Mouse (Mus musculus) thymus, adult 18-20 months (tissue): ENCODE data around the gene Nipal1.

ENCODE experiments used
- DNase-seq, 2 experiments: peaks; one replicate each; pipeline ENCODE4 v3.0.0; 2022; ENCODE audit warnings: mixed read lengths in 2 of 2

Gene Nipal1

DNA sequence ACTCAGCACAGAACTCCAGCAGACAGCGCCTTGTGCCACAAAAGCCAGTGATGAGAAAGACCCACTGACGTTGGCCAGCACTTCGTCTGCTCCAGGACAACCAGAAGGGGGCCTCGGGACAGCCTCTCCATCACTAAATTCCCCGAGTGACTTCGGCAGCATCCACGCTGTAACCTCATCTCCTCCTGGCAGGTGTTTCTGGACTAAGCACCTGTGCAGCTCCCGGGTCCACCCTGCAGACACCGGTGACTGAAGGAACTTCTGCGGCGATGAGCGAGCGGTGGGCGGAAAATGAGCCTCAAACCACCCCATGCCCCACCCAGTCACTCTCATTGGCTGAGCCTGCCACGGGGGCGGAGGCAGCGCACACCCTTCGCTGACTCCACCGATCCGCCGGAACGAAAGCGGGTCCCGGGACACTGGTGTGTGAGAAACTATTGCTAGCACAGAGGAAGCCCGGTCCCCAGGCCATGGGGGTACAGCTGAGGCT lies at the start of gene Nipal1:
Gene Nipal1 (plus strand): TSS at position 378 of the 490 bp plus-strand sequence.
- peak; percentile 77 to 83 for DNase-seq

DNA sequence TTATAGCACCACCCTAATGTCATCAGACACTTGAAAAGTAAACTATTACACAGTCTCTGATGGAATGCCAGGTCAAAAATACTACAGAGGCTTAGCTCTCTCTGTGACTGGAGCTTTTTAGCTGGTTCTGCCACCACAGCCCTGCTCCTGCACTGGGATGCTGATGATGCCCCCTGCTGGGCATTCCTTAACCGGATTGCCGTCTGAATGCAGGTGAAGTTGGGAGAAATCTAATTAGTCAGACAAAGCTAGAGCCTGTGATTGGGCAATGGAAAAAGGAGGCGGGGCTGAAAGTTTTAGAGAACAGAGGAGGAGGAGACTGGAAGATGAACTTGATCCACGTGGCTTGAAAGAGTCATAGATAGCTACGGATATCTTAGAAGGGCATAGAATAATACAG lies 46.6 kb upstream of the Nipal1 start:
- peak; percentile 21 to 27 for DNase-seq

DNA sequence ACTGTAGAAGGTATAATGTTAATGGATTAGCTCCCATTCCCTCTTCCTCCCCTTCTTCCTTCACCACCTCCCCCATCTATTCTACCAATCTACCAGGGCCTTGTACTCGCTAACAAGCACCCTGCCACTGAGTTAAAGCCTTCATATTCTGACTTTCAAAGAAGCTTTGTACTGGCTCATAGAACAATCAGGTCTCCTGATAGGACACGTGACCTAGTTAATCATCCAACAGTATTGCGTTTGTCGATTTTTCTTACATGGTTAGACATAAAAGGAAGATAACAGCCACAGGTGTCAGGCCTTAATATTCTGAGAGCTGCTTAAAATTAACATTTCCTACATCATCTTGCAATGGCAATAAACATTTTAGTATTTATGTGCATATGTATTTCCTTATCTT lies 44.5 kb upstream of the Nipal1 start:
- DNase-seq: no peak

DNA sequence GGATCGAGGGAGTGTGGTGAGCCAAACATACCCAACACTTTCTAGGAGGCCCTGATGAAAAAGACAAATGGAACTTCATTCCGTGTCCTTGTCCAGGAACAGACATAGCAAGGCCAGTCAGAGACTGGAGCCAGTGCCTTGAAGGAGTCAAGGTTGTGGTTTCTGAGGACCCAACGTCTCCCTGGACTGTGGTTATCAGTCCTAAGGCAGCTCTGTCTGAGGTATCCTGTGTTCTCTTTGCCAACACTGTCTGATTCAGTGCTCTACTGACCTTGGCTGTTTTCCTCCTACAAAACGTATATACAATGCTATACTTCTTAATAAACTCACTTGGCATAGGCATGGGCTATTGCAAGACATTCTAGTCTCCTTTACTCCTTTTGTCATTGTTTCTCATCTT lies 30.2 kb upstream of the Nipal1 start:
- no peak for DNase-seq

DNA sequence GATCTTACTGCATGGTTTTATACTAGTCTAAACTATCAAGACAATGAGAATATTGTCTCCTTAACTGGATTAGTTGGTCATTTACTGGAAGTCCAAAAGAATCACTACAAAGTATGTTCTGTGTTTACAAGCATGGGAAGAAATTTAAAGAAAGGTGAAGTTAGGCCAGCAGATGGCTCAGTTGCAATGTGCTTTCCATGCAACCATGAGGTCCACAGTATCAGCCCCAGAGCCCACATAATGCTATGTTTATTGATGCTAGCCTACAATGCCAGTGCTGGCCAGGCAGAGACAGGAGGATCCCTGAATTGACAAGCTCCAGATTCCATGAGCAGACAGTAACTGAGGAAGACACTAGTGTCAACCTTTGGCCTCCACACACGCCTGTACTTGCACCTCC lies 26.6 kb upstream of the Nipal1 start:
- no peak for DNase-seq

DNA sequence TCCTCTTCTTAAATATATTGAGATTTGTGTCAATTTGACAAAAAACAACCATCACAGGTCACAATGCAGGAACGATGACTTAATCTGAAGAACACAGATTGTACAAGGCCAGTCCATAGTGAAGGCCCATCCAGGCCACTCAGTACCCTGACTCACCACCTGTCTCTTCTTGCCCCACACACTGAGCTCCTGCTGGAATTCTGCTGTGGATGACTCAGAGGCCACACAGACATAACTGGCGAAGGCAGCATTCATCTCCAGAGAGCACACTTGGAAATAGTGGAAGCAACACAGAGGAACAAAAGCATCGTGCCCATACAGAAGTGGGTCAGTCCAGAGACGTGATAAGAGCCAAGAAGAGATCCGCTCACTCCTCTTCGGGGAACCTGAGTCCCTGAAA lies 17.6 kb upstream of the Nipal1 start:
- no peak for DNase-seq

DNA sequence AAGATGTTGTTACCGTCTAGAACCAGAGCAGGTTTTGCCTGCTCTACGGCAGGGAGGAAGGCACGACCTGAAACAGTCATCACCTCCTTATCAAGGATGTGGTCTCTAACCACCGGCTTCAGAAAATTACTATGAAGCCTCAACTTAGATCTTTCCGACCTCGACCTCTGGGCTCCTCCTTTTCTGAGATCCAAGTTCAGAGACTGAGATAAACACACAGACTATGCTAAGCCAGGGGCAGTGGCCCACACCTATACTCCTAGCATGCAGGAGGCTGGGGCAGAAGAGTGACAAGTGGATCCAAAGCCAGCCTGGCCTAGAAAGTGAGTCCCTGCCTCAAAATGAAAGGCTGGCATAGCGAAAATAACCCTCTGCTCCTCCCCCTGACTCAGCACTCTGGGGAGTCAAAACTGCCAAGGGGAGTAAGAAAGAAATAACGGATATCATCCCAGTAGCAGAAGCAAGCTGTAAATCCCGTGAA lies 12.8 kb upstream of the Nipal1 start:
- peak; percentile 58 to 79 for DNase-seq

DNA sequence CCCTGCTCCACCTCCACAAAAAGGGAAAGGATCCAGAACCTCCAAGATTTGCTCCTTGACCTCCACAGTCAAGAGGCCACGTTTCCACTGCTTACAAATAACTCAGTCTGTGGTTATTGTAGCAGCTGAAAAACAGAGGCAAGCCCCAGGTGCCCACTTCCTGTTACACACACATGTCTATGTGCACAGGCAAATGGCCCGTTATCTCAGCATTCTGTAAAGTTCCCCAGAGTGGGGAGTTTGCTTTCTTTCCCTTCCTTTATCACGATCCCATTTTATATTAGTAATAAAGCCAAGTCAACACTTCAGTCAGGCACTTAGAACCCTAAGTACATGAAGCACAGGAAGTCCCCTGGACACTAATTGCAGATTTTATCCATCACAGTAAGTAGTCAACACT lies 11.5 kb upstream of the Nipal1 start:
- DNase-seq: peak; percentile 56 to 76

DNA sequence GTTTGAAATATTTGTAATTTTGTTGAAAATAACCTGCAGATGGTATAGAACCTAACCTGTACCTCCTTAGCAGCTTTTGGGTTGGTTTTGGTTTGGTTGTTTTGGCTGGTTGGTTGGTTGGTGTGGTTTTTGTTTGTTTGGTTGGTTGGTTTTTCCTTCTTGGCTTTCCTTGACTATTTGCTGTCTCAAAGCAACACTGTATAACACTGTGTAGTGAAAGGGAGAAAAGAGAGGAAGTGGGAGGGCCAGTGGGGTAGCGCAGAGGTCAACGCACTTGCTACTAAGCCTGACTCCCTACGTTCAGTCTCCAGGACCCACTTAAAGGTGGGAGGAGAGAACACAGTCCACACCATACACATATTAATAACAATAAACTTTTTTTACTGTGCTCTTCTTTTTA lies 11.0 kb upstream of the Nipal1 start:
- DNase-seq: peak in 1 of 2 experiments; percentile 12

DNA sequence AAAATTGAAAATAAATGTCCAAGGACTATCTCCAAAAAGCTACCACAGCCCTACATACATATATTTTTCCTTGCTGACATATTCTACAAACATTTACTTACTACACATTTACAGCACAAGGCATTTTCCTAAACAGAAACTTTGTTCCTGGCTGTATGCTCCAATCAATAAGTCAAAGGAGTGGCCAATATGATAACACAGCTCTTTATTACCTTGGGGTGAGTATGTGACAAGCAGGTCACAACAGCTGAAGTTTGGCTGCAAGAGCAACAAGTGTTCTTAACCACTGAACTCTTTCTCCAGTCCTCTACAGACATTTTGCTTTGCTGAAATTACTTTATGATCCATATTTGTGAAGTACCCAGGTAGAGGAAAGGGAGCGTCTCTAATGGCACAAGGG lies 7.5 kb upstream of the Nipal1 start:
- no peak for DNase-seq

DNA sequence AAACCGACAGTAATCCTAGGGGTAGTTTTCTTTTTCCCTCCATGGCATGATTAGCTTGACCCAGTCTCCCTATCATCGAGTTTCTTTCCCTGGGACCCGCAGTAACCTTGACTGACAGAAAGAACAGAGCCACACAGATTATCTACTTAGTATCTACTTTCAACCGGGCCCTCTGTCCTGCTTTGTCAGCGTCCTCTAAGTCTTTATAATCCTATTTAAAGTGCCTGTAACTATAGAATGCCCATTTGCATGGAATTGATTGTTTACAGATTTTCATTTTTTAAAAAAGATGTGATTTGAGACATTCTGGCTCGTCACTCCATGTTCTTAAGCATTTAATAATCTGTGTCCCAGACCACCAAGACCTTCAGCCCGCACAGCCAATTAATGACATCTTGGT lies 3.9 kb upstream of the Nipal1 start:
- DNase-seq: no peak

DNA sequence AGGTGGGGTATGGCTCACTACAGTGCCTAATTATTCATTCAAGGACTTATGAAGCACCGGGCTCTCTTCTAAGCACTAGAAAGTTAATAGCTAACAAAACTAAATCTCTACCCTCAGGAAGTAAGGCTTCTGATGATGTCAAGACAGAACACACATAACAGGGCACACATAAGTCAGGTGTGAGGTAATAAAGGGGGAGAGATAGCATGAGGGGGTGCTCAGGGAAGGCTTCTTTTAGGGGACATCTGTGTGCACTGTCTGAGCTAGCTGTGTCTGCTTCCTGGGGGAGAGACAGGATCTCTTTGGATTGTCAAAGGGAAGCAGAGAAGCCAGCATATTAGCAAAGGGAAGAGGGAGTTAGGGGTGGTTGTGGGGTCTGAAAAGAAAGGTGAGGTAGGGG lies 3.4 kb upstream of the Nipal1 start, which contains the start of gene Cnga1:
Gene Cnga1 (minus strand): TSS at position 101 of the 400 bp plus-strand sequence.
- DNase-seq: no peak

DNA sequence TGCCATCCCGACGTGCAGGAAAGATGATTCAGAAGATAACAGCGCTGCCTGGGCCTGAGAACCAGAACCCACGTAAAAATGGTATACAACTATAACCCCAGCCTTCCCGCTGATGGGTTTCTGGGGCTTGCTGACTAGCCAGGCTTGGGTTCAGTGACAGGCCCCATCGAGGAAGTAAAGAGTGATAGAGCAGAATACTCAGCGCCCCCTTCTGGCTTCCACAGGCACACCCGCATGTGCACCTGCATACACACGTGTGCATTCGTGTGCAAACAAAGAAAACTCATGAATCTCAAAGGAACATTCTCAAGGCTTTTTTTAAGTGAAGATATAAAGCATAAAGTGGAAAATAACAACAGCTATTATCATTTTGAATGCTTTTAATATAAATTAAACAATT lies 1.5 kb upstream of the Nipal1 start:
- DNase-seq: peak; percentile 49 to 60

DNA sequence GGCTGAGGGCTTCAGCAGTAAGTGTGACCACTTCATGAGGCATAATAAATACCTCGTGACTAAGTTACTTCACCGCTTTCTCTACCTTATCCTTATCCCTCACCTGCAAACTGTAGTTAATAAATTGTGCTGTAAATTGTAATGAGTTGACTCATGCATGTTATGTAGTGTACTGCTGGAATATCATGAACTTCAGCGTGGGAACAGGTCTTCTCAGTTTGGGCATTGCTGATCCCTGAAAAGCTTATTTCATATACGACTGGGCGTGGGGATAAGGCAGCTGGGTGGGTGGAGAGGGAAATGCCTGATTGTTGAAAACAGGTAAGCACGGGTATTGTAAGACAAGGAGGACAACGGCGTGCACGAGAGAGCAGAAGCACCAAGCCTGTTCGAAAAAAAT lies 599 bp upstream of the Nipal1 start:
- DNase-seq: no peak

DNA sequence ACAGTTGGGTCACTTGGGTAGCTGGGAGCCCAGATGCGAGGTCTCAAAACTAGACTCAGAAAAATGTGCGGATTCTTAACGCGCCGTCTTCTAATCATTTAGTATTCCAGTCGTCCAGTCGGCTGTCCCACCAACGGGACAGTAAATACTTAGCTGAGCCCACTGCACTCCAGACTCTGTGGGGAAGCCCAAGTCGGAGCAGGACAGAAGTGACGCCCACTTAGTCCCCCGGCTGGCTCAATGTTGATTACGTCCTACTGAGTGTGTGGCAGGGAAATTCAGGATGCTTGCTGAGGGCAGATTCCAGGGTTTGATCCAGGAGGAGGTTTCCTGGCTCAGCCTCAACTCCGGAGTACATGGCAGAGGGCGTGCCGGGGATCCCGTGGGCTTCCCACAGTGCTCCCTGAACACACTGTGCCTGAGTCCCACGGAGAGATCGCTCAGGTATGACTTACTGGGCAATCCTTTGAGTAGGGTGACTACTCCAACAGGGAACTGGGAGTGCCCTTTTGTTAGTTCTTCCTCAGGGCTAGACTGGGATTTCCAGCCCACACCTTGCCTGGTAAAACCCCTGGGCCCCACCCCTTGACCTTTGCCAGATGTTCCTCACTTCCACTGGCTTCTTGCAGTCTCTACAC lies 482 bp downstream of the Nipal1 start:
- no peak for DNase-seq

DNA sequence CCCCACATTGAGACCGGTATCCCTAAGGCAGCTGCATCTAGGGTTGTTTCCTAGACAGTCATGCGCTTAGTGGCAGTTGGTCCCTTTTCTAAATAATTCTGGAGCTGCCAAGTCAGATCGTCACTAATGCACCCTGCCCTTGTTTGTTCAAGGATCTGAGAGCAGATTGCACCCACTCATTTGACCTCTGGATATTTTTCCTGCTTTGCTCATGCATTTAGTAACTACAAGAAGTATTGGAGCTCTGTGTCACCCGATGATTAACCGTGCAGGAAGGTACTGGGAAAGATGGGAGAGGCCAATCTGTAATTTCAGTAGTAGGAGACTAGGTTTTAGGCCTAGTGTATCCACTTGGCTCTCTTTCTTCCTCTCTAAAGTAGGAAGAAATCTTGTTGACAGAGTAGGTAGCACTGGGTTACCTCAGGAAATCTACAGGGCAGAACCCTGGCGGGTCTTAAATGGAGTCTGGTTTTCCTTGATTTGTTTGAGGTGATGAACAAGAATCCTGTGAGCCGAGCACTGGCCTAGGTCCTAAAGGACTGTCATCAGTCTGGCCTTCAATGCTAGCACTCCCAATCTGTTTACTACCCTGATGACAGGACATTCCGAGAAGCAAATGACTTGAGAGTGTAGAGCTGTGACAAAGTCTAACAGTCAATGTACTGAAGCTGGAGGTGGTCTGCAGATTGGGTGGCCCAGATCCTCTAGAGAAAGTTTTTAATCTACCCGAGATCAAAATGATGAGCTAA lies 1.6 kb downstream of the Nipal1 start:
- no peak for DNase-seq

DNA sequence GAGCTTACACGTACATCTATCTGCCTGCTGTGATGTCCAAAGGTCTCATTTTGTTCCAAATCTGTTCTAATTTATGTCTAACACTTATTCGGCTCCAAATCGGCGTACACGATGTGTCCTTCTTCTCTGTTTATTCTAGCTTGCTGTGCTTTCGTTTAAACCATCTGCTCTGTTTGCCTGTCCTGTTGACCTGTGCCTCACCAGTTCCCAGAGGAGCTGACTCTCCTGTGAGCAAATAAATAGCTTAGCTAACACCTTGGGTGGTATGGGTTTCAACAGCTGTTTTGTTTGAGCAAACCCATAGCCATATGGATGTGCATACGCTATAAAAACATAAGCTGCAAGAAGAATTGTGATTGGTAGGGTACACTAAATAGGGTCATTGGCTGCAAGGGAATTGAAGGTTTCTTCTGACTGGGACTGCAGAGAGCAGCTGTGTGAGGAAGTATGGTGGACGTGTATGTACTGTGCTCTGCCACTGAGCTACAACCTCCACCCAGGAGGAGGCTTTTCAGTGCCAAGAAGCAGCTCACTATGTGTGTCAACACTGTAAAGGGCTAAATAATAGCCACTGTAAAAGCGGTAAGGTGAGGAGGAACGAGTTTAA lies 5.6 kb downstream of the Nipal1 start:
- no peak for DNase-seq

DNA sequence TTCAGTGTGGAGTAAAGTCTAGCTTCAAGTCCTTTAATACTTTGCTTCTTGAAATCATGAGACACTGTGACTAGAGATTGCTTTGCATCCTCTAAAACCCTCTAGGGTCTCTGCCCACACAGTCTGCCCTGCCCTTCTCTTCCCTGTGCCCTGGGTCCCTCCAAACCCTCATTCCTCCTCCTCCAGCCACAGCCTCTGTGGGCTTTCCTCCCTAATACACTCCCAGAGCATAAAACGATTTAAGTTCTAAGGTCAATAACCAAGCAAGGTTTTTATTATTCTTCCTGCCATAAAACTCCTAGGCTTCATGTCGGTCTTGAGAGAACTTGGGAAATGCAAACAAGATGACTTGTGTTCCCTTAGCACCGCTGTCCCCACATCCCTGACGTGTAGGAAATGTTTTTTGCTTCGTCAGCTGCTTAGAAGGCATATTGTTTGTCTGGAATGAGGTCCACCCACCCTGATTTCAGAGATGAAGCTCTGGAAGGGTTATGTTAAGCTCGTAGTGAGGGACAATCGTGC lies 8.7 kb downstream of the Nipal1 start:
- DNase-seq: no peak

DNA sequence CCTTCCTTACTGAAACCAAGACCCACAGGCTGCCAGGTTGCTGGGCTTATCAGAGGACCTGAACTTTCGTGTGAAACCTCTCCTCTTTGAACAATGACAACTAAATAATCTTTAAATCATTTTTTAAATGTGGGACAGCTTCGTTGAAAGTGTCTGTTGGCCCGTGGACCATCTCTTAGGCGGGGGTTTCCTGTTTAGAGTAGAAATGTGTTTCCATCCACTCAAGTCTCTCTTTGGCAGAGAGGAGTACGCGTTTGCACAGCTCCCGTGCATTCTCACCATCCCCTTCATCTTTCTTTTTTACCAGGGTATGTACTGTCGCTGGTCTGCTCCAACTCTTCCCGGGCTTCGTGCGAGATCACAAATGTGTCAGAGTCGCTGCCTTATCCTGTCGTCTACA lies 10.8 kb downstream of the Nipal1 start:
- DNase-seq: no peak

DNA sequence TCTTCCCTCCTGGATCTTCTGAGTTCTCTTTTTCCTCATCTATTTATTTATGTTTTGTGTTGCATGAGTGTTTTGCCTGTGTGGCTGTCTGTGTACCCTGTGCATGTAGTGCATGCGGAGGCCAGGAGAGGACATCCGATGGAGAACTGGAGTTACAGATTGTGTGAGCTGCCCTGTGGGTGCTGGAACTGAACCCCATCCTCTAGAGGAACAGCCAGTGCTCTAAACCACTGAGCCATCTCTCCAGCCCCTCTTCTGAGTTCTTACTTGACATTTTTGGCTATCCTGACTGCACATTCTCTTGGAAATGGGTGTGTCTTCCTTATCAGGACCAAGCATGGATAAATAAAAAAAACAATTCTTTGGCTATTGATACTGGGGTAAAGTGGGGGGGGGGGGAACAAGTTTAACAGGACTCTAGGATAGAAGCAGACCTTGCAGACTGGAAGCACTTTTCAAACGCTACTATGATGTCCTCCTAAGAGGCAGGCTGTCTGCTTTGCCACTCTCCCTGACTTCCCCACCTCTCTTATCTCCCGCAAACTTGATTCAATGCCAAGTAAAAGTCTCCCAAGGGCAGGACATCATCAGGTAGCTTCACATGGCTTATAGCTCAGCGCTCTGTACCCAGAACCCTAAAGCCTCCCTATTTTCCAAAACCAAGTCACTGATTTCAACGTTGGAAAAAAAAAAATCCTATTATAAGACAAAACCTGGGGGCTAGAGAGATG lies 13.6 kb downstream of the Nipal1 start:
- DNase-seq: no peak

DNA sequence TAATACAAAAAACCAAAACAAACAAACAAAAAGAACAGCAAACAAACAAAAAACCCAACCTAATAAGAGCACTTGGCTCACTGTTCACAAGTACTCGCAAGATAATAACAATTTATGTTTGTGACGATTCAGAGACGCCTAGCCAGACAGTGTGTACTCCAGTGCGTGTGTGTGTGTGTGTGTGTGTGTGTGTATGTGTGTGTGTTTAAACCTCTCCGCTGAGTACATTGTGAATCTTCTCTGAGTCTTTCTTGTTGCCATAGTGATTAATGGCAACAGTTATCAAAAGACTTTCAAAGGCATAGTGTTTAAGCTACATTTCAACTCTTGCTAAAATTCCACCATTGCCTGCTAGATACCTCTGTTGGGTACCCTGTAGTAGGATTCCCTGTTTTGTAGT lies 16.5 kb downstream of the Nipal1 start:
- DNase-seq: no peak

DNA sequence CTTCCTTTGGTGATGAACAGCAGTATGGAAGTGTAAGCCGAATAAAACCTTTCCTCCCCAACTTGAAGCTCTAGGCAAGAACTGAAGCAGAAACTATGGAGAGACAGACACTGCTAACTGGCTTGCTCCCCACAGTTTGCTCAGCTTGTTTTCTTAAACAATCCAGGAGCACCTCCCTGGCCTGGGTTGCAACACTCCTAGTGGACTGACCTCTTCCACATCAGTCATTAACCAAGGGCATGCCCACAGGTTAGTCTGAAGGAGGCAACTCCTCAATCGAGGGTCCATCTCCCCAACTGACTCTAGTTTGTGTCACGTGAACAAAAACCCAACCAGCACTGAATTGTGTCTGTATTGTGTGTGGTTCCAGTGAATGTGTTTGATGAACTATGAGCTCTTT lies 17.3 kb downstream of the Nipal1 start:
- no peak for DNase-seq

DNA sequence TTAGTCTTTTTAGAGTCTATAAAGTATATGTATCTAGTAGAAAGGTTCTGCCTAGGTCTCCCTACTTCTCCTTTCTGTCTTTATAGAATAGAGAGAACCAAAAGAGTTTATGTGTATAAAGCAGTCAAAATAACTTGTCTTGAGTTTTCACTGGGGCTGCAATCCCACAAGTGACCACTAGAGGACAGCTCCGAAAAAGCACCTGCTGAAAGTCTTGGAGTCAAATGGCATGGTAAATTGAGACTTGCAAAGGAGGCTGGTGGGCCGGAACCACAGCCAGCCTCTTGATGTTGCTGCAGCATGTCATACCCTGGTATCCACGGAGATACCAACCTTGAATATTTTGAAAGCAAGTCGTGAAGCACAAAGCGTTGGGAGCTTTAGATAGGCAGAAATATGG lies 17.7 kb downstream of the Nipal1 start:
- DNase-seq: peak; percentile 11 to 33
